Mouse (Mus musculus) telencephalon, adult 2 months (tissue): ENCODE measurements at regions not wholly inside any gene's neighbourhood (a gene's known extent, or its start where the extent isn't known, plus 50 kb on each side); places are given as distances from the start of the nearest gene placed in this dataset.
A peak's percentile ranks its signal among the peaks of the same experiment; 100 is the strongest.

Experiments used
- DNase-seq: peaks from one replicate; pipeline ENCODE4 v3.0.0-alpha.2; 2011; ENCODE audit warnings: low read depth, low spot score

- DNase-seq: no peak
These were observed 269.3 kb upstream of the Erbb4 start for GRCm38 (mm10) chr1:69376923-69377706.

- no peak for DNase-seq
These were observed 267.4 kb upstream of the Erbb4 start for GRCm38 (mm10) chr1:69375246-69375645.

- DNase-seq: no peak
These were observed 262.2 kb upstream of the Erbb4 start for GRCm38 (mm10) chr1:69370078-69370477.

GRCm38 (mm10) chr1:69367531-69367930 lies 259.7 kb upstream of the Erbb4 start:
- DNase-seq: peak; percentile 22

- DNase-seq: no peak
These were observed 256.2 kb upstream of the Erbb4 start for GRCm38 (mm10) chr1:69364069-69364468.

GRCm38 (mm10) chr1:69357548-69357947 lies 249.7 kb upstream of the Erbb4 start:
- no peak for DNase-seq

GRCm38 (mm10) chr1:69350417-69350816 lies 242.6 kb upstream of the Erbb4 start:
- no peak for DNase-seq

- DNase-seq: no peak
These were observed 242.0 kb upstream of the Erbb4 start for GRCm38 (mm10) chr1:69349826-69350225.

GRCm38 (mm10) chr1:69342100-69342499 lies 234.2 kb upstream of the Erbb4 start:
- DNase-seq: no peak

GRCm38 (mm10) chr1:69340481-69340880 lies 232.6 kb upstream of the Erbb4 start:
- DNase-seq: no peak

GRCm38 (mm10) chr1:69331418-69332254 lies 223.8 kb upstream of the Erbb4 start:
- DNase-seq: peak; percentile 28

GRCm38 (mm10) chr1:69329399-69329798 lies 221.5 kb upstream of the Erbb4 start:
- DNase-seq: no peak

- no peak for DNase-seq
These were observed 218.9 kb upstream of the Erbb4 start for GRCm38 (mm10) chr1:69326711-69327110.

GRCm38 (mm10) chr1:69319526-69319925 lies 211.7 kb upstream of the Erbb4 start:
- DNase-seq: no peak

GRCm38 (mm10) chr1:69296816-69297215 lies 189.0 kb upstream of the Erbb4 start:
- DNase-seq: no peak

GRCm38 (mm10) chr1:69291329-69291728 lies 183.5 kb upstream of the Erbb4 start:
- DNase-seq: no peak

GRCm38 (mm10) chr1:69286374-69286773 lies 178.5 kb upstream of the Erbb4 start:
- no peak for DNase-seq

- no peak for DNase-seq
These were observed 169.6 kb upstream of the Erbb4 start for GRCm38 (mm10) chr1:69277428-69277827.

GRCm38 (mm10) chr1:69247691-69248090 lies 139.8 kb upstream of the Erbb4 start:
- no peak for DNase-seq

GRCm38 (mm10) chr1:69242289-69242909 lies 134.5 kb upstream of the Erbb4 start:
- DNase-seq: no peak

GRCm38 (mm10) chr1:69241502-69242214 lies 133.8 kb upstream of the Erbb4 start:
- DNase-seq: peak; percentile 33

- no peak for DNase-seq
These were observed 120.0 kb upstream of the Erbb4 start for GRCm38 (mm10) chr1:69227864-69228263.
